Mouse (Mus musculus) testis, adult 2 months (tissue): ENCODE data around the gene Dlg4. TPM values are rescaled to one million over a fixed set of nuclear protein-coding genes. Genes with fewer than 3 reads are reported as not detected.

Source experiments
- H3K27ac ChIP-seq: fragments of 200-500 bp; 2 replicates; pipeline ENCODE4 v1.5.1; 2012; ENCODE audit warnings: low read depth, low read length; ENCODE audit not compliant: control insufficient read depth, insufficient read depth
- H3K27me3 ChIP-seq: fragments of 200-500 bp; 2 replicates; pipeline ENCODE4 v1.6.1; 2012; ENCODE audit warnings: mild to moderate bottlenecking, low read length, moderate library complexity; ENCODE audit not compliant: control insufficient read depth, insufficient read depth
- H3K36me3 ChIP-seq: fragments of 200-500 bp; 2 replicates; pipeline ENCODE4 v1.6.1; 2012; ENCODE audit warnings: mild to moderate bottlenecking, low read length; ENCODE audit not compliant: control insufficient read depth, insufficient read depth
- H3K4me1 ChIP-seq: fragments of 200-500 bp; 2 replicates; pipeline ENCODE4 v1.6.1; 2012; ENCODE audit warnings: low read length; ENCODE audit not compliant: control insufficient read depth, insufficient read depth
- H3K4me3 ChIP-seq: fragments of 200-500 bp; 2 replicates; pipeline ENCODE4 v1.5.1; 2012; ENCODE audit warnings: low read depth, mild to moderate bottlenecking, low read length, moderate library complexity, mixed read lengths; ENCODE audit not compliant: control insufficient read depth
- CTCF ChIP-seq: fragments of 200-500 bp; IDR thresholded peaks from 2 replicates; pipeline ENCODE4 v1.5.1; 2012; ENCODE audit warnings: low read depth, mild to moderate bottlenecking, inconsistent platforms, low read length, moderate library complexity; ENCODE audit not compliant: control insufficient read depth, insufficient read depth, insufficient replicate concordance
- POLR2A ChIP-seq: fragments of 200-500 bp; IDR thresholded peaks from 2 replicates; pipeline ENCODE4 v1.6.1; 2012; ENCODE audit warnings: low read depth, mild to moderate bottlenecking, inconsistent platforms, low read length, moderate library complexity; ENCODE audit not compliant: control insufficient read depth
- polyA plus RNA-seq: library from polyadenylated mRNA; depleted of rRNA; stranded (reverse); fragments of >200 nt; gene quantifications from 2 replicates; pipeline ENCODE4 v1.2.3, GENCODE M21; 2012; rRNA removed

Dlg4 gene
- 5.6 and 6.5 TPM in 2 replicates for polyA plus RNA-seq

DNA sequence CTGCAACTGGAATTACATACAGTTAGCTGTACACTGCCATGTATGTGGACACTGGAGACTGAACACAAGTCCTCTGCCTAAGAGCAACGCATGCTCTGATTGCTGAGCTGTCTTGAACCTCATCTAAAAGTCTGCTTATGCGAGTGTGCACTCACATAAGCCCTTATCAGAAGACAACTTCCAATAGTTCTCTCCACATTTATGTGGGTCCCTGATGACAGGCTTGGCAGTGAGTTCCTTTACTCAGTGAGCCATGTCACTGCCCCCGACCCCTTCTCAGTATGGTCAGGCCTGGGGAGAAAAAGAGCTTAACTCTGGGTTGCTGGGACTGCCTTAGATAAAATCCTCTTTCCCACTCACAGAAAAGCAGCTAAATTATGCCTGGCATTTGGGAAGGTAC is at the start of gene Dlg4:
TSS of gene Dlg4 (plus strand) at position 274 of the 400 bp plus-strand sequence.
- Histone ChIP-seq H3K4me1 (peaks cover 20% of the 10 kb centered on the region), H3K4me3 (no peak within 1 kb of the TSS), H3K27ac (no peak within 1 kb of the TSS), H3K36me3 (no peaks in the 10 kb centered on the region; the same call in 1 of the 2 replicates), H3K27me3 (no peaks in the 10 kb centered on the region)
- TF ChIP-seq POLR2A, result no peak
- no peak for TF ChIP-seq CTCF

DNA sequence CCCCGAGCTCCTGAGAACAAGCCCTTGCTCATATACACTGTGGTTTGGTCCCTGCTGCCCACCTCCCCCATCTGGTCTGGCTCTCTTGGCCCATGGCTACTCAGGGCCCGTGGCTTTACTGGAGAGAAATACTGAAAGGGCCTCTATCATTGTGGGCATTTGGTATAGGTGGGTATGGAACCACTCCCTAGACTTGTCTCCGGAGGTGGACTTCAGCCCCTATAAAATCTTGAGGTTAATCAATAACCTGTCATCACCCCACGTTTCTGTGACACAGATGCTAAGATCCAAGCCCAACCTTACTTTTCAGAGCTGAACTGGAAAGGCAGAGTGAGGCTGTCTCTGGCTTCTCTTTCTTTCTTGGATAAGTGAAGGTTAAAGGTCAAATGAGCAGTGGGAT is 47.9 kb upstream of the Dlg4 start:
- Histone ChIP-seq H3K27ac (no peak overlapping the region), H3K4me1 (peaks cover 20% of the 10 kb centered on the region), H3K36me3 (peaks cover 2% of the 10 kb centered on the region; the same call in 1 of the 2 replicates), H3K4me3 (no peak overlapping the region), H3K27me3 (no peaks in the 10 kb centered on the region)
- TF ChIP-seq CTCF (no peak), POLR2A (no peak)

- no peak overlapping the region for H3K4me3 ChIP-seq
- H3K4me1 ChIP-seq, result peaks cover 19% of the 10 kb centered on the region
- no peaks in the 10 kb centered on the region for H3K27me3 ChIP-seq
- H3K36me3 ChIP-seq, result peaks cover 2% of the 10 kb centered on the region; the same call in 1 of the 2 replicates
- TF ChIP-seq POLR2A (no peak), CTCF (no peak)
- no peak overlapping the region for H3K27ac ChIP-seq
Measured at GRCm38 (mm10) chr11:69970222-69970621, 46.5 kb upstream of the Dlg4 start.

- no peak for TF ChIP-seq POLR2A
- no peak for TF ChIP-seq CTCF
- peaks cover 2% of the 10 kb centered on the region; the same call in 1 of the 2 replicates for H3K36me3 ChIP-seq
Measured at GRCm38 (mm10) chr11:69970775-69971174, 46.0 kb upstream of the Dlg4 start.

GRCm38 (mm10) chr11:69974907-69975306 is 41.8 kb upstream of the Dlg4 start:
- Histone ChIP-seq H3K27ac (no peak overlapping the region), H3K4me1 (no peaks in the 10 kb centered on the region; the same call in 1 of the 2 replicates), H3K36me3 (peaks cover 2% of the 10 kb centered on the region), H3K4me3 (no peak overlapping the region), H3K27me3 (no peaks in the 10 kb centered on the region)
- no peak for TF ChIP-seq CTCF
- no peak for TF ChIP-seq POLR2A

More at GRCm38 (mm10) chr11:69970775-69971174, 46.0 kb upstream of the Dlg4 start:
- no peaks in the 10 kb centered on the region for H3K27me3 ChIP-seq
- no peak overlapping the region for H3K4me3 ChIP-seq
- peaks cover 14% of the 10 kb centered on the region for H3K4me1 ChIP-seq
- H3K27ac ChIP-seq, result no peak overlapping the region

DNA sequence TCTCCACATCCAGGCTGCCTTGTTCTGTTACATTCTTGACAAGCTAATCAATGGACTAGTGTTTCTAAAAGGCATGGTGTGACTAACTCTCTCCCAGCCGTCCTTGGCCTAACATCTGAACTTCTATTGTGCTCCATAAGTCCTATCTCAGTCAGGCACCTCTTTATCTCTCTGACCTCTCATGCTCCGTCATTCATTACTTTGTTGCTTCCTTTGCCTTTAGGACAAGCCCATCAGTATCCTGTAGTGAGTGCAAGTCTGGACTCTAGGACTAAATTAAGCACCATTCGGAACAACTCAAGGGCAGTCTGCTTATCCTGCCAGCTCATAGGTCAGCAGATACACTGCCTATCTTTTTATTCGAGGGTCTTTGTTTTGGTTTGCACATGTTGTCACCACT is 40.5 kb upstream of the Dlg4 start:
- Histone ChIP-seq H3K27me3 (no peaks in the 10 kb centered on the region), H3K4me1 (no peaks in the 10 kb centered on the region; the same call in 1 of the 2 replicates), H3K4me3 (no peak overlapping the region), H3K27ac (no peak overlapping the region), H3K36me3 (no peaks in the 10 kb centered on the region; the same call in none of the 2 replicates)
- TF ChIP-seq CTCF, result no peak
- TF ChIP-seq POLR2A, result no peak

- no peaks in the 10 kb centered on the region for H3K27me3 ChIP-seq
- peaks cover 3% of the 10 kb centered on the region; the same call in 1 of the 2 replicates for H3K36me3 ChIP-seq
- TF ChIP-seq CTCF (no peak), POLR2A (no peak)
Measured at GRCm38 (mm10) chr11:69979827-69980195, 36.9 kb upstream of the Dlg4 start.

More at GRCm38 (mm10) chr11:69979827-69980195, 36.9 kb upstream of the Dlg4 start:
- Histone ChIP-seq H3K4me1 (peaks cover 7% of the 10 kb centered on the region), H3K4me3 (peak overlapping the region; percentile 91), H3K27ac (peak overlapping the region; percentile 82)
